Mouse (Mus musculus) G1E (cell line): ENCODE measurements around the gene Pappa.

ENCODE experiments used
- CTCF ChIP-seq: IDR thresholded peaks from 2 replicates; pipeline ENCODE4 v1.5.1; 2012; ENCODE audit warnings: low read depth, low read length, inconsistent platforms, mixed read lengths
- GATA1 ChIP-seq: IDR thresholded peaks from 2 replicates; pipeline ENCODE4 v1.6.1; 2012; ENCODE audit warnings: borderline replicate concordance, low read length, inconsistent platforms, mixed read lengths

DNA sequence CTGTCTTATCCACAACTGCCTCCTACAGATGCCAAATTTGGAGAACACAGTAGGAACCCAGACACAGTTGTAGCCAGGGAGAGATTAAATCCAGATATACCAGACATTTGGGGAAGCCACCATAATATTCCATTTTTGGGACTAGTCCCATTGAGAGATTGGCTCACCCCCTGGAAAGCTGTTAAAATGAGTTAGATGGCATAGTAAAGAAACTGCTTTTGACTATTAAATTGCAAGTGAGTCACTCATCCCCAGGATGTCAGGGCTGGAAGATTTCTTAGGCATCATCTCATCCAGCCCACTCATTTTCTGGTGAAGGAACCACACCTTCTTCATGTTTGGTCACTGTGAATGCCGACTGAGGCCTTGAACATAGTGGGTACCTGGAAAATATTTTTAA, 72.0 kb downstream of the Pappa start:
- TF ChIP-seq CTCF (no peak), GATA1 (no peak)
